Mouse (Mus musculus): ENCODE measurements around the gene Fam126b.
"Not testable (repeated sequence)": the region's sequence is repeated elsewhere in the genome, so short reads cannot be mapped to it uniquely, and the experiment has no call there.

The Fam126b gene

DNA sequence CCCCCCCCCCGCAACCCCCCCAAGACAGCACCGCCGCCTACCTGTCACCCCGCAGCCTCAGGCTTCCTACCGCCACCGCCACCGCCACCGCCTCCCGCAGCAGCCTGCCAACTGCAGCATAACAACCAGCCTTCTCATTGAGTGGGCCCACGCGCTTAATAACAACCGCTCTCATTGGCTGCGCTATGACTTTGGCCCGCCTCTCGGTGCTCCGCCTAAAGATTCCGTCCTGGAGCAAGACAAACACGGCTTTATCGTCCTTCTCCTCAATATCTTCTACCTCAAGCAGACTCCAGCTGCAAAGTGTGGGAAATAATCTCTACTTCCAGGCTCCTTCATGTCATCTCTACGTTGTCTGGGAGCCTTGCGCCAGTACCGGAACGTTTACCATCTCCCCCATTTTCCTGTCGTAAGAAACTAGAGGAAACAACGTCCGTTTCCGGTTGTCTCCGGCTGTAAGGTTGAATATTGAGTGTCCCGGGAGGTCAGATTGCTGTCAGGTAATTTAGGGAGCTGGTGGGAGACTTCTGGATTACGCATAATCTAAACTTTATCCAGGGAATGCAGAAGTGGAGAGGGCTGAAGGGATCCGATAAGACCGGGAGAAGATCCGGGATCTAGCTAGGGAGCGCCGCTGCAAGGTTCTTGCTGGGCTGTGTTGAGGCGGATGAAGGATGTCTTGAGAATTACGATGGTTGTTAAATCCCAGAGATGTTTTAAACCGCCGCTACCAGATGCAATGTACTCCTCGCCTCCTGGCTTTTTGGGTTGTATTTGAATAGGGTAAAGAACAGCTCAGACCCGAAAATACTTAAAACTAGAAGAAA, at the start of gene Fam126b, which contains the start of gene Ndufb3:
TSS of gene Fam126b (minus strand) at position 153 of the 827 bp plus-strand sequence.
TSS of gene Ndufb3 (plus strand) at position 214 of the 827 bp plus-strand sequence.
- peak; percentile 51 for DNase-seq (ENCODE audit: low spot score)

DNA sequence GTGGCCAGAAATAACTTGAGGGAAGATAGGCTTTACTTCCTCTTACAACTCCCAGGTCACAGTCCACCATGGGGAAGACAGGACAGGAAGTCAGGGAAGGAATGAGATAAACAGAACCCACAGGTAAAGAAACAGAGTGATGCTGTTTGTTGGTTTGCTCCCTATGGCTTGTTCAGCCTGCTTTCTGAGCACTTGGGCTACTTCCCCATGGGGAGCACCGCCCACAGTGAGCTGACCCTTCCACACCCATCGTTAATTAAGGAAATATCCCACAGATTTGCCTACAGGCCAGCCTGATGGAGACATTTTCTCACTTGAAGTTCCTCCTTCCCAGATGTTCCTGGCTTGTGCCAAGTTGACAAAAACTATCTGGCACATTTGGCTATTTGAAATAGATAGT, 42.7 kb upstream of the Fam126b start:
- DNase-seq (ENCODE audit: low spot score): not testable (repeated sequence)

DNA sequence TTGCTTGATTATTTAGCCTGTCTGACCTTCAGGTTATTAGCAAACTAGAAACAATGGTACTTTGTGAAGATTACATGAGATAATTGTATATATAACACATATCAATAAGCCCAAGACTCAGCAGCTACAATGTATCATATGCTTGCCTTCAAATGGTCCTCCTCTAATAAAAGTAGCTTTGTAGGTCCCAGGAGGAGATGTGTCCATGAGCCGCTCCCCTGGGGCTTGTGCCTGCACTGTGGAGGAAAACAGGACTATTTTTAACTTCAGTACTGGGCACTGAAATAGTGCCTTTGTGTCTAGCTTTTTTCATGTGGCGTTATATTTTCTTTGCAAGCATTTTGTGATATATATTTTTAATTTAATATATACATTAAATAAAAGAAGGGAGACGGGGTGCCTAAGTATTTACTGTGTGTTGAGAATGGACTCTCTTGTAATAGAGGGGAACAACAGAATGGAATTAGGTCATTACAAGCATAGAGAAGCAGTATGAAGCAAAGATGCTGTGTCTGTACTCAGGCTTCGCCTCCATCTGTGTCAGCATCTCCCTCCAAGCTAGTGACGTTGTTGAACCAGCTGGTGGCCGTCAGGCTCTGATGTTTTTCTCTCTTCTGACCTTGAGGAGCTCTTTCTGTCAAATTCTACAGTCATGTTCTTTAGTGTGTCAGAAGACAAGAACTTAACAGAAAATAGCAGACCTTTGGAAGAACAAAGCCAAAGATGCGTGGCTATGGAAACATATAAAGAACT, 36.0 kb upstream of the Fam126b start:
- DNase-seq (ENCODE audit: low spot score): no peak

DNA sequence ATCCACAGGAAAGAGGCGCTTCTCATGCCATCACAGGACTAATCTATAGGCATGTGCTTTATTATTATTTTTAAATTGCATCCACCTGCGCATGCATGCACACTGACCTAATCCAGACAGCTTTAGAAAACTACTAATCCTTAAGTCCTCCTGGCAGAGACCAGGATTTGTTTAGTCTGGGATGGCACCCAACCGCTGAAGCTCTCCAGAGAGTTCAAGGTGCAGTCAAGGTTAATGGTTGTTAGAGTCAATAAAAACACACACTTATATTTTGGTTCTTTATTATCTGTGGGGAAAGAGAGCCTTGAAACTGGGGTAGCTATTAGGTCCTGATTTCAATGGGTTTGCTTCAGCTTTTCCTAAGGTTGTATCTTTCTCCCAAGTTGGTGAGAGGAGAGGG, 35.1 kb upstream of the Fam126b start:
- no peak for DNase-seq (ENCODE audit: low spot score)

DNA sequence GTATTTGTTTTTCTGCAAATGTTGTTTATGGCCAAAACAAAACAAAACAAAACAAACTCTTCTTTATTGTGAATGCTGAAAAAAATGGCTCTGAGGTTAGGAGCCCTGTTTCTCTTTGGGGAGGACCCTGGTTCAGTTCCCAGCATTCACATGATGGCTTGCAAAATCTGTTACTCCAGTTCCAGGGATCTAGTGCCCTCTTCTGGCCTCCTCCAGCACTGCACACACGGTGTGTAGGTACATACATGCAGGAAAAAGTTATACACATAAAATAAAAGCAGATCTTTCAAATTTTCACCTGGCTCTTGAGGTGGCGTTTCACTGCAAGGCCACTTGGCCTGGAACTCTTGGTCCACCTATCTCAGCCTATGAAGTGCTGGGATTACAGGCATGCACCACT, 32.6 kb upstream of the Fam126b start:
- DNase-seq (ENCODE audit: low spot score): no peak

DNA sequence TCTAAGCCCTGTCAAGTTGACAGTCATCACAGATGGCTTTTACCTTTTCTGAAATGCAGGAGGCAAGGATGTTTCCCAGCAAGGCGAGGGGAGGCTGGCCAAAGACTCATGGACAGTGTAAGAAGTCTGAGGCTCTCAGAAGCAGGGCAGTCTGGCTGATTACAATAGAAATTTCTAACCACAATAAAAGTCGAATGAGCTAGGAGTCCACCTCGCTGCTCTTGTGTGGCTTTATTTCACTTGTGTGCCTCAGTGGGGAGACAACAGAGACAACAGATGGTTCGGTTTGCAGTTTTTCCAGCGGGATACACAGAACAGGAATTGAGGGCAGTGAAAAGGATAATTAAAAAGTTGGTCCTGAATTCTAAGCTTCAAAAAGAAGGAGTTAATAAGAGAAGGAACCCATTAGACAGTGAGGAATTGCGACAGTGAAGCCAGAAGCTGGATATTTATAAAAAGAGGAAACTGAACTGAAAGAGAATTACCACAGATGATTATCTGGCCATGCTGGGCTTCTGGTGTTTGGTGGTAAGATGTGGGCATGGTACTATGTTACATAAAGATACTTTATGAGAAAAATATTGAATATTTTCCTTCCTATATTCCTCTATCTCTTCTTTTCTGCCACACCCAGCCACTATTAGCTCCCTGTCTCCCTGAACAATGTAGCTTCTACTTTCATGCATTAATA, 32.0 kb upstream of the Fam126b start:
- no peak for DNase-seq (ENCODE audit: low spot score)

DNA sequence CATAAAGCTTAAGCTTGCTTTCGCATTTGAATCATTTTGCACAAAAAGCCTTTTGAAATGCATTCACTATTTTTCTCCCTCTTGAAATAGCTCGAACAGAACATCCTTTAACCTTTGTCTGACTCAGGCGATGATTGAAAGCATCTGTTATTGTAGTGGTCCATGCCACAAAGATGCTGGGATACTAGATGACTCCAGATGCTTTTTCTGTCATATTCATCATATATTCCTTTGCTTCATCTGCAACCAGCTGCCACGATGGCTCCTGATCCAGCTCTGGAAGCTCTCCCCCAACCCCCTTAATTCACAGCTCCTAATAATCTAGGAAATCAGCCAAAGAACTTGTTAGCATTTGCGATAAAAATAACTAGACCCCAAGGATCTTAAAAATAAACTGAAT, 31.0 kb upstream of the Fam126b start:
- no peak for DNase-seq (ENCODE audit: low spot score)

DNA sequence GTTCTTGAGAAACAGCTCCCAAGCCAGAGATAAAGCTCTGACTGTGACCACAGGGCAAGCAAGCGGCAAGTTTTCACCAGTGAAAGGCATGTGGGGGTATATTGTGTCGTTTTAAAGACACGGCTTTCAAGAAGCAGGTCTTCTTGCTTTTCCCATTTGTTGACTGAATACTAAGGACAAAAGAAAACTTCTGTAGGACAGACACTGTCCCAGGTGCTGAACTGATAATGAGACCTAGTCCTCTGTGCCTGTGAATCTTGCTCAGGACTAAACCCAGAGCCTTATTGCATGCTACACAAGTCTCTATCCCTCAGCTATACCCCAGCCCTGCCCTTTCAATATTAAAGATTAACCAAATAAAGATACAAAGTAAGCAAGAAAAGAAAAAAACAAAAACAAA, 30.1 kb upstream of the Fam126b start:
- no peak for DNase-seq (ENCODE audit: low spot score)

DNA sequence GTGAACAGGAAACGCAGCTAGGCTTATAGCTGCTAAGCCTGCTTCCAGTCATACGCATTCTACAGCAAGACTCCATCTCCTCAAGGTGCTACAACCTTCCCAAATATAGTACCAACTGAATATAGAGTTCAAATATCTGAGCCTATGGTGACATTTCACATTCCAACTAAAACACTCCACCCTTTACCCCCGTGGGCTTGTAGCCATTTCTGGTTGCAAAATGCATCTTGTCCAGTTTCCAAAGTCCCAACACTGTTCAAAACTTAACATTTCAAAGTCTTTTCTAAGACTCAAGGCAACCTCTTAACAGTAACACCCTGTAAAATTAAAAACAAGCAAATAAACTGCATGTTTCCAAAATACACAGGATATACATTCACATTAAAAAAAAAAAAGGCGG, 29.0 kb upstream of the Fam126b start:
- DNase-seq (ENCODE audit: low spot score): no peak

DNA sequence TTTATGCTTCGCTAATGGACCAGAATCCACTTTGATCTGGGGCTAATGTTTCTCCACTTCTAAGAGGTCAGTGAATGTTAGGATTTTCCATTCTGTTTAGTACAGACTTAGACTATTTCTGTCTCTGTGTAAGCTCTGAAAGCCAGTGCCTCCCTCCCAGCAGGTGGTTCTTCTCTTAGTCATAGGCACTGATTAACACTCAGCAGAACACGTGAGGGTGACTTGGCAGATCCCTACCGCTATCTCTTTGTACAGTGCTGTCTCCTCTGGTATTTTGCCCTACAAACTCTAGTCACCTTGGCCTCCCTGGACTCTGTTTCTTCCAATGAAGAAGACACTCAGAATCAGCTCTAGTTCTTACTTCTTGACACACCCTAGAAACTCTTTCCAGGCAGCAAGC, 28.3 kb upstream of the Fam126b start:
- no peak for DNase-seq (ENCODE audit: low spot score)

DNA sequence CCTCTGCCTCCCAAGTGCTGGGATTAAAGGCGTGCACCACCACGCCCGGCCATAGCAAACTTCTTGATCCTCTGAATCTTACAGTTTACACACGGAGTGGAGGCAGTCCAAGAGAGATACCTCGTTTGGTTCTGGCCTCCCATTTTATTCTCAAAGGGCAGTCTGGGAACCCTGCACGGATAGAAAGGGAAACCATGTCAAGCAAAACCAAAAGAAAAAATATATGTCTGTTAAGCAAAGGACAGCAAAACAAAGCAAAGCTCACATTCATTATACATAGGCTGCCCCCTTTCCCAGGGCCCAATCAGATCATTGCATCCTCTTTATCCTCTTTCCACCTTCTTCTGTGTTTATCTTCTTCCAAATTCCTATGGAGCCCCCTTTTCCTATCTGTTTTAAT, 27.7 kb upstream of the Fam126b start:
- DNase-seq (ENCODE audit: low spot score): peak; percentile 20

DNA sequence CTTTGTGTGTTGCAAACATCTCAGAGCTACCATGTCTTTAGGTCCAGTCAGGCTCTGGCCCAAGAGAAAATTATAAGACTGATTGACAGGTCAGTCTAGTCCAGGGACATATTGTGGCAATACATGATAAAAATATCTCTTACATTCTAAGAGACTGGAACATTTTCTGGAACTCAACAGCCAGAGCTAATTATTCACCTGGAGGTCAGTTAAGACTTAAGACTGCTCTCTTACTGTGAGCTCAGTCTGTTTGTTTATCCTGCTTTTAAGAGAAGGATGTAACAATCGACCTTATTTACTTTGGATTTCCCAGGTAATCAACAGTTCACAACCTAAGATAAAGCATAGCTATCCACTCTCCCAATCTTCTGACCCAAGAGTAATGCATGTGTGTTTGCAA, 24.5 kb upstream of the Fam126b start:
- DNase-seq (ENCODE audit: low spot score): no peak

DNA sequence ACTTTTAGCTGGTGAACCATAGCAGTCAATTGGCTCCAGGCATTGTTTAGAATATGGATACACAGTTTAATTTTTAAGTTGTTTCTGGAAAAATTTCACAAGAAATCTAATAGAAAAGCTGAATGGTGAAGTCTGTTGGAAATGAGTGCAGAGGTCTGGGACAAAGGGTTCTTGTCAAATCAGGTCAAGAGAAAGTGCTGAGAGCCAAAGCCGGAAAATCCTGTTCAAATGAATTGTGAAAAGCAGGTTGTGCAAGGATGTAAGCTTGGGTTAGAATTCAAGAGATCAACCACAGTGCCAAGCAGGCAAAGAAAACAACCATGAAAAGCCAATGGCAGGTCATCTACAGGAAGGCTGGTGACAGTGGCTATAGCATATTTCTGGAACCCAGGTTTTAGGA, 24.0 kb upstream of the Fam126b start:
- DNase-seq (ENCODE audit: low spot score): no peak

DNA sequence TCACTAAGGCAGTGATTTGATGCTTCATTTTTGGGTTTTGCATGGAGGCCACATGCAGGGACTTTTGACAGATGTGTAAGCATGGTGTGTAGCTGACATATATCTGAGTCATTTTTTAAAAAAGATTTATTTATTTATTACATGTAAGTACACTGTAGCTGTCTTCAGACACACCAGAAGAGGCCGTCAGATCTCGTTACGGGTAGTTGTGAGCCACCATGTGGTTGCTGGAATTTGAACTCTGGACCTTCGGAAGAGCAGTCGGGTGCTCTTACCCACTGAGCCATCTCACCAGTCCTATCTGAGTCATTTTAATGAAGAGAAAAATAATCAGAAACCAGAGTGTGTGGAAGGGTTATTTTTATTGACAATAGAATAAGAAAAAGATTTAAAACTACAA, 23.5 kb upstream of the Fam126b start:
- DNase-seq (ENCODE audit: low spot score): not testable (repeated sequence)

DNA sequence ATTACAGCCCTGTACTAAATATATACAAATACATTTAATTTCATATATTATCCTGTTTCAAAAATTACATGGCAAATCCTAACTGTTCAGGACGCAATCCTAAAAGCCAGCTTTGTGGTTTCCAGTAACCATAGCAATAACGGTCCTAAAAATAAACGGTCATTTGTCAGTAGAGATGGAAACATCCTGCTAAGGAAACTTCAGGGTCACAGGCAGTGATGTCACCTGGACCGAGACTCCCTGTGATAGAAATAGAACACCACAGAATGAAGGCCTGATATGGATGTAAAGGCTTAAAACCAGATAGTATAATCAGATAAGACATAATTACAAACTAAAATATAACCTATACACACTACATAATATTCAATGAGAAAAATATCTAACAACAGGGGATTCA, 17.6 kb upstream of the Fam126b start:
- DNase-seq (ENCODE audit: low spot score): no peak

DNA sequence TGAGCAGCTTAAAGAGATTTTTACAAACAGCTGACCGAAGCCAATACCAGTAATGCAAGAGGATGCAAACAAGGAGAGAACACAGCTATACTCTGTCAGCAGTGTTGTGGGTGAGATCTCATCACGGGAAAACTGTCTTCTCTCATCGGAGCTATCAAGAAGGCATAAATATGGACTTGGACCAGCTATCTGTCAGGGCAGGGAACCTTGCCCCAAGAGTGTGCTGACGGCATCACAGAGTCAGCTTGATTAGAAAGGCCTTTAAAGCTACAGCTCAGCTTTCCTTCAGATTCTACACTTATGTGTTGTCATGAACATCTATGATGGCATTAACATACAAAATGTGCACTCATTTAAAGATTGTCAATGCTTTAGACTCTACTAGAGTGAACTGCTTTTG, 16.6 kb upstream of the Fam126b start:
- DNase-seq (ENCODE audit: low spot score): no peak

DNA sequence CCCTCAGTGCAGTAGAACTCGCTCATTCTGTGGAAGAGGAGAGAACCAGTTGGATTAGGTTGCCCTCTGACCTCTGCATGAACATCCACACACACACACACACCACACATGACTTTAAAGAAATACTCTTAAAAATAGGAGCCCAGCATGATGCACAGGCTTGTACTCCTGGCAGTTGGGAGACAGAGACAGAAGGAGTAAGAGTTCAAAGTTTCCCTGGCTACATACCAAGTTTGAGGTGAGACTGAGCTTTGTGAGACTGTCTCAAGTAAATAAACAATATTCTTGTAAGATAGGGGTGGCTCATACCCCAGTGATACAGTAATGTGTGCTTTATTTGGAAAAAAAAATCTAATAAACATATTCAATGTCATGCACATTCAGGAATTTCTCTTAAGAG, 1.4 kb upstream of the Fam126b start:
- DNase-seq (ENCODE audit: low spot score): no peak

DNA sequence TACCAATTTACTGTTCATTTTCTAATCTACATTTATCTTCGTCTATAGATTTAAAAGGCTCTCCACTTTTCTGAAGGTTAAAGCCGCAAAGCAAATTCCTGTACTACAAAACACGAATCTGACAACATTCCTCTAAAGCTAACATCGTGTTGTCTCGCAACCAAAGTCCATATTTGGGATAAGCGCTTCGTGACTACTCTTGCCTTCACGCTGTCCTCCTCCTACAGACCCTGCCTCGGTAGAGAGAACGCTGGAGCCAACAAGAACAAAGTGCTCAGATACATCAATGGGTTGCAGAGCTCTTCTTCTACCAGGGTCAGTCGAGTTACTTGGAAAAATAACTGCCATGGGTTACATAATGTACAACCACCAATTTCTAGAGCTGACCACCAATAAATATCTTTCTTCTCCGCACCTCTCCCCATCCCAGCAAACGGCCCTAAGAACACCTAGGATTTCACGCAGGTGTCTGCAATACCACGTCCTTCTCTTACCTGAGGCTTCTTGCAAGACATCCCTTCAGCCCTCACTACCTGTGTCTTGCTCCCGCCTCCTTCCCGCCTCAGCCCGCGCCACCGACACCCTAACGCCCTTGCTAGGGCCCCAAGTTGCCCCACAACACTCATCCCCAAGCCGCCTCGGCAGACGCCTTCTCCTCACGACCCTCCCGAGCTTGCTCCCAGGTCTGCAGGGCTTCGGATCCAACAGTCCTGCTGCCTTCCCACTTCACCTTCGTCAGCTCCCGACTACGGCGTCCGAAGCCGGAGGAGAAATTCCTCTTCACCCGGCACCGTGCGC, 551 bp downstream of the Fam126b start:
- DNase-seq (ENCODE audit: low spot score): no peak

DNA sequence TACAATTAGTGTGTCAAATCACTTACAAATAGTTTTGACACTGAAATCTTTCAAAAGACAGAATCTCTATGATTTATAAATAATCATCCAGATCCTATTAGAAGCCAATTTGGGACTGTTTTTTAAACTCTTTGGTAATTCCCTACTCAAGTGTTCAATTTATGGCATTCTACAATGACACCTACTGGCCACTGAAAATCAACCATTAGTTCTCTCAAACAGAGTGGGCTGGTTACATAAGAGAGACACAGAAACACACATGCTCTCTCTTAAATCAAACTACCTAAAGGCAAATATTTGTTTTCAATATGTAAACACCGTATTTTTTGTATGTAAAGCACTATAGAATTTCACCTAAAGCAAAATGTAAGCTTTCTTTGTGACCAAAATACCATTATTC, 1.9 kb downstream of the Fam126b start:
- DNase-seq (ENCODE audit: low spot score): no peak

DNA sequence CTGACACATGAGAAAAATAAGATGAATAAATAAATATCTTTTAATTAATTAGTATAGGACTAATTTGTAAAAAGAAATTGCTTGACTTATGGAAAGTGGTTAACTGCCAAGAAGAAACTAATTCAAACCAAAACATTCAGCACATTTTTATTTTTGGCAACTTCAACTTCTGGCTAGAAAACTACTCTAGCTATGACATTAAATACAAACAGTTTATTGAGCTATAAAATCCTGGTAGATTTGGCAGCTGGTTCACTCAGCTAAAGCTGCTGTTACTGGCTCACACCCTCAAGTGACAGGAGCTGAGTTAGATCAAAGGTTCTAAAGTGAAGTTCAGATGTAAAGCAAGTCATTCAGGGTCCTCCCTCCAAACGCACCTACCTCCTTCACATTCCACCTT, 3.5 kb downstream of the Fam126b start:
- DNase-seq (ENCODE audit: low spot score): no peak

DNA sequence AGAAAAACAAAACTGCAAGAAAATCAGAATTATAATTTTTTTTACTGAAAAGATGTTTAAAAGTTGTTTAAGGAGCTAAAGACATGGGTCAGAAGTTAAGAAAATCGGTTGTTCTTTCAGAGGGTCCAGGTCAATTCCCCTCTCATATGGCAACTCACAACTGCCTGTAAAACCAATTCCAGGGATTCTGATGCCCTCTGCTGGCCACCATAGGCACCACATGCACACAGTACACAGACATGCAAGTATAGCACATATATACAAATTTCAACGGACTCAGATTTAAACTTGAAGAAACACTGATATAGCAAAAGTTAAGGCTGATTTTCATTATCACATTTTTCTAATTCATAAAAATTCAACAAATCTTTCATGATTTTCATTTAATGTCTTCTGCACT, 6.9 kb downstream of the Fam126b start:
- no peak for DNase-seq (ENCODE audit: low spot score)

DNA sequence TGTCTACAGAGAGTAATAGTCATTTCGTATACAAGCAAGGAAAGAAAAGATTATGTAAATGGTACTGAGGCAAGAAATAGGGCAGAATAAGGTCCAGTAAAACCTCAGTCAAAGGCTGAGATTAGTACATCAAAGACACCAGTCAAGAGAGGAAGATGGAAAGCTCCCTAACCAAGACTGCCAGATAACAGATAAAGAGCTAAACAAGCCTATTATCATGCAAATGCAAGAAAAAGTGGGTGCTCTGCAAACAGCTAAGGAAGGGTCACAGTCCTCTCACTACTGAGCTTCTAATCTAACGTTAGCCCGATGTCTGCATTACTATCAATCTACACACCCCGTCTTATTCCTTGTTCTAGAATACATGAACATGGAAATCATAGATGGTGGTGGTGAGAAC, 15.7 kb downstream of the Fam126b start:
- no peak for DNase-seq (ENCODE audit: low spot score)

Measured in urinary bladder, postnatal 10 days (tissue).